Mouse (Mus musculus) midbrain, embryonic 11.5 days (tissue): ENCODE results near the gene Catsperz. TPM values are rescaled to one million over a fixed set of nuclear protein-coding genes. Genes with fewer than 3 reads are reported as not detected.
"Not testable (repeated sequence)": the region's sequence is repeated elsewhere in the genome, so short reads cannot be mapped to it uniquely, and the experiment has no call there.

ENCODE experiments used
- ATAC-seq: fragments of 200-750 bp; cut with Nextera tagmentation; 2 replicates; pipeline ENCODE4 v1.8.0; 2017; ENCODE audit warnings: moderate TSS enrichment, moderate library complexity; ENCODE audit not compliant: low FRiP score
- DNase-seq: peaks from one replicate; pipeline ENCODE4 v3.0.0; 2015; ENCODE audit warnings: low spot score; ENCODE audit errors: missing footprints
- H3K27ac ChIP-seq: fragments of 300-500 bp; sonication (generic); 2 replicates; pipeline ENCODE4 v1.5.1; 2014; ENCODE audit warnings: low read depth, low read length
- H3K27me3 ChIP-seq: fragments of 300-500 bp; sonication (generic); 2 replicates; pipeline ENCODE4 v1.6.1; 2014; ENCODE audit warnings: mild to moderate bottlenecking, low read length, moderate library complexity, mixed read lengths; ENCODE audit not compliant: control insufficient read depth, insufficient read depth
- H3K36me3 ChIP-seq: fragments of 300-500 bp; sonication (generic); 2 replicates; pipeline ENCODE4 v1.6.1; 2014; ENCODE audit warnings: mild to moderate bottlenecking, low read length, moderate library complexity, mixed read lengths; ENCODE audit not compliant: control insufficient read depth, insufficient read depth
- H3K4me1 ChIP-seq: fragments of 300-500 bp; sonication (generic); 2 replicates; pipeline ENCODE4 v1.6.1; 2014; ENCODE audit warnings: low read length; ENCODE audit not compliant: control insufficient read depth, insufficient read depth
- H3K4me2 ChIP-seq: fragments of 300-500 bp; sonication (generic); 2 replicates; pipeline ENCODE4 v1.6.1; 2014; ENCODE audit warnings: mild to moderate bottlenecking, moderate library complexity
- H3K4me3 ChIP-seq: fragments of 300-500 bp; sonication (generic); 2 replicates; pipeline ENCODE4 v1.5.1; 2014; ENCODE audit warnings: low read depth, low read length
- H3K9ac ChIP-seq: fragments of 300-500 bp; sonication (generic); 2 replicates; pipeline ENCODE4 v1.6.1; 2014; ENCODE audit warnings: low read length
- H3K9me3 ChIP-seq: fragments of 300-500 bp; sonication (generic); 2 replicates; pipeline ENCODE4 v1.6.1; 2016; ENCODE audit warnings: low read length; ENCODE audit not compliant: control insufficient read depth
- WGBS: fragments of 180-500 bp; shearing (Covaris S2); extraction: QIAGEN DNeasy Blood & Tissue Kit; methylation state at CpG from one replicate; pipeline ENCODE4 v1.1.7; 2014; 5-methylcytosine and 5-hydroxymethylcytosine counted together
- polyA plus RNA-seq: library from polyadenylated mRNA; unstranded; fragments of >200 nt; fragmentation: Nextera tagmentation; extraction: Ambion mirVana; gene quantifications from 2 replicates; pipeline ENCODE4 v1.2.1, GENCODE M21; 2014

Gene Catsperz
- polyA plus RNA-seq, 1 experiment from 2014 or later, result not detected

GRCm38 (mm10) chr19:6904846-6905245 lies 20.3 kb downstream of the Catsperz start:
- no peak for ATAC-seq
- Histone ChIP-seq H3K4me1 (peaks cover 13% of the 10 kb centered on the region), H3K4me3 (no peak overlapping the region), H3K4me2 (no peak overlapping the region), H3K9me3 (no peaks in the 10 kb centered on the region), H3K27me3 (no peaks in the 10 kb centered on the region), H3K27ac (no peak overlapping the region), H3K36me3 (peaks cover 10% of the 10 kb centered on the region), H3K9ac (no peak overlapping the region)
- DNase-seq, result no peak
- 76% methylated on average over 2 of the region's 2 CpGs for WGBS

- 93% methylated on average over 1 of the region's 1 CpGs for WGBS
- no peak for DNase-seq
- no peak for ATAC-seq
These were observed 22.1 kb downstream of the Catsperz start for GRCm38 (mm10) chr19:6903031-6903430.

GRCm38 (mm10) chr19:6899641-6900040 lies 25.5 kb downstream of the Catsperz start:
- 83% methylated on average over 4 of the region's 4 CpGs for WGBS
- H3K9me3 ChIP-seq, result no peaks in the 10 kb centered on the region

More at GRCm38 (mm10) chr19:6903031-6903430, 22.1 kb downstream of the Catsperz start:
- no peak overlapping the region for H3K27ac ChIP-seq
- H3K9ac ChIP-seq, result no peak overlapping the region
- H3K27me3 ChIP-seq, result no peaks in the 10 kb centered on the region
- H3K4me1 ChIP-seq, result peaks cover 2% of the 10 kb centered on the region
- no peaks in the 10 kb centered on the region for H3K9me3 ChIP-seq
- H3K4me2 ChIP-seq, result no peak overlapping the region
- H3K4me3 ChIP-seq, result no peak overlapping the region
- H3K36me3 ChIP-seq, result peaks cover 10% of the 10 kb centered on the region

GRCm38 (mm10) chr19:6895608-6896305 lies 29.4 kb downstream of the Catsperz start:
- H3K27ac ChIP-seq, H3K27me3 ChIP-seq, H3K36me3 ChIP-seq, H3K4me3 ChIP-seq, DNase-seq, H3K9me3 ChIP-seq, ATAC-seq, H3K4me1 ChIP-seq, H3K9ac ChIP-seq, H3K4me2 ChIP-seq: not testable (repeated sequence)
- WGBS, result 89% methylated on average over 18 of the region's 18 CpGs

More at GRCm38 (mm10) chr19:6899641-6900040, 25.5 kb downstream of the Catsperz start:
- Histone ChIP-seq H3K36me3 (no peaks in the 10 kb centered on the region), H3K4me2 (no peak overlapping the region), H3K27me3 (no peaks in the 10 kb centered on the region), H3K27ac (no peak overlapping the region), H3K4me3 (no peak overlapping the region), H3K4me1 (no peaks in the 10 kb centered on the region), H3K9ac (no peak overlapping the region)
- ATAC-seq, result no peak
- no peak for DNase-seq

GRCm38 (mm10) chr19:6893731-6894451 lies 31.3 kb downstream of the Catsperz start:
- ATAC-seq (no peak), DNase-seq (no peak)
- Histone ChIP-seq H3K9ac (no peak overlapping the region), H3K4me1 (no peaks in the 10 kb centered on the region), H3K36me3 (no peaks in the 10 kb centered on the region), H3K27ac (no peak overlapping the region), H3K9me3 (no peaks in the 10 kb centered on the region), H3K4me3 (no peak overlapping the region), H3K4me2 (no peak overlapping the region), H3K27me3 (no peaks in the 10 kb centered on the region)
- 93% methylated on average over 14 of the region's 14 CpGs for WGBS

- Histone ChIP-seq H3K4me1 (no peaks in the 10 kb centered on the region), H3K27me3 (no peaks in the 10 kb centered on the region), H3K27ac (no peak overlapping the region), H3K9me3 (no peaks in the 10 kb centered on the region), H3K9ac (no peak overlapping the region), H3K4me3 (no peak overlapping the region), H3K4me2 (no peak overlapping the region), H3K36me3 (no peaks in the 10 kb centered on the region)
- 68% methylated on average over 4 of the region's 4 CpGs for WGBS
- no peak for ATAC-seq
- no peak for DNase-seq
These were observed 32.7 kb downstream of the Catsperz start for GRCm38 (mm10) chr19:6892512-6892911.

GRCm38 (mm10) chr19:6877965-6878364 lies 47.2 kb downstream of the Catsperz start:
- Histone ChIP-seq H3K9ac (no peak overlapping the region), H3K27me3 (no peaks in the 10 kb centered on the region), H3K27ac (no peak overlapping the region), H3K36me3 (no peaks in the 10 kb centered on the region), H3K4me3 (no peak overlapping the region), H3K9me3 (peaks cover 4% of the 10 kb centered on the region; the same call in 1 of the 2 replicates), H3K4me1 (no peaks in the 10 kb centered on the region), H3K4me2 (no peak overlapping the region)
- ATAC-seq, result no peak
- no peak for DNase-seq
- WGBS, result 88% methylated on average over 4 of the region's 4 CpGs

- Histone ChIP-seq H3K9me3 (peaks cover 4% of the 10 kb centered on the region; the same call in 1 of the 2 replicates), H3K27ac (no peak overlapping the region), H3K4me1 (no peaks in the 10 kb centered on the region), H3K9ac (no peak overlapping the region), H3K4me2 (no peak overlapping the region), H3K4me3 (no peak overlapping the region), H3K36me3 (no peaks in the 10 kb centered on the region), H3K27me3 (no peaks in the 10 kb centered on the region)
- ATAC-seq, result no peak
- no peak for DNase-seq
These were observed 48.4 kb downstream of the Catsperz start for GRCm38 (mm10) chr19:6876799-6877198.

- no peak for ATAC-seq
- Histone ChIP-seq H3K27me3 (no peaks in the 10 kb centered on the region), H3K9ac (no peak overlapping the region), H3K4me3 (no peak overlapping the region), H3K4me1 (no peaks in the 10 kb centered on the region), H3K36me3 (no peaks in the 10 kb centered on the region), H3K9me3 (peaks cover 4% of the 10 kb centered on the region; the same call in 1 of the 2 replicates), H3K4me2 (no peak overlapping the region), H3K27ac (no peak overlapping the region)
- WGBS, result 91% methylated on average over 6 of the region's 6 CpGs
- no peak for DNase-seq
These were observed 49.3 kb downstream of the Catsperz start for GRCm38 (mm10) chr19:6875834-6876233.
